Mouse (Mus musculus) liver, adult 2 months (tissue): ENCODE measurements at regions not wholly inside any gene's neighbourhood (a gene's known extent, or its start where the extent isn't known, plus 50 kb on each side); places are given as distances from the start of the nearest gene placed in this dataset.
"Not testable (repeated sequence)": the region's sequence is repeated elsewhere in the genome, so short reads cannot be mapped to it uniquely, and the experiment has no call there.

Experiments
- CTCF ChIP-seq: fragments of 200-500 bp; IDR thresholded peaks from 2 replicates; pipeline ENCODE4 v1.5.1; 2011; ENCODE audit warnings: low read depth, low read length, control low read depth
- POLR2A ChIP-seq: fragments of 200-500 bp; IDR thresholded peaks from 2 replicates; pipeline ENCODE4 v1.6.1; 2011; ENCODE audit warnings: low read length, control low read depth; ENCODE audit not compliant: insufficient read depth; ENCODE audit errors: extremely low read depth

GRCm38 (mm10) chr5:116971474-116971873 is 144.4 kb downstream of the Suds3 start:
- not testable (repeated sequence) for TF ChIP-seq CTCF, POLR2A
